Mouse (Mus musculus) hematopoietic stem cell, adult 5-6 weeks (primary cell): ENCODE measurements around the gene Esrp2. TPM values are rescaled to one million over a fixed set of nuclear protein-coding genes. Genes with fewer than 3 reads are reported as not detected.

Source experiments
- ATAC-seq, 2 experiments: fragments of 125-278 bp in 1 of 2; replicated peaks in 1 of 2; 2 replicates each; pipeline ENCODE4 v1.8.0; 2016 to 2017; ENCODE audit warnings: inconsistent platforms in 2 of 2, mild to moderate bottlenecking in 2 of 2, moderate number of reproducible peaks in 2 of 2, low read depth in 1 of 2, moderate TSS enrichment in 1 of 2; ENCODE audit not compliant: low FRiP score in 2 of 2, poor library complexity in 2 of 2, severe bottlenecking in 2 of 2, insufficient read depth in 1 of 2, low TSS enrichment in 1 of 2
- total RNA-seq: library from RNA; stranded (forward); fragments of 172-1452, 232-1000 nt; gene quantifications from 2 replicates; pipeline ENCODE4 v1.2.3, GENCODE M21; 2017

The Esrp2 gene
- total RNA-seq, 1 experiment from 2014 or later, result not detected

- no peak for ATAC-seq
Observed at GRCm38 (mm10) chr8:106150653-106151000, 13.9 kb upstream of the Esrp2 start.

- ATAC-seq, result peak; percentile 93 to 96
Observed at GRCm38 (mm10) chr8:106149801-106150652, 13.3 kb upstream of the Esrp2 start, which contains the start of gene Pla2g15. TSS of gene Pla2g15 (plus strand) at chr8:106150399.

- ATAC-seq, result no peak
Observed at GRCm38 (mm10) chr8:106149025-106149424, 12.3 kb upstream of the Esrp2 start.

GRCm38 (mm10) chr8:106147868-106148565, 11.2 kb upstream of the Esrp2 start:
- no peak for ATAC-seq

- ATAC-seq, result peak in 1 of 2 experiments; percentile 31; a peak in 1 of 4 replicates
Observed at GRCm38 (mm10) chr8:106146014-106146413, 9.2 kb upstream of the Esrp2 start.

GRCm38 (mm10) chr8:106145331-106145730, 8.6 kb upstream of the Esrp2 start:
- no peak for ATAC-seq

- peak; percentile 67 to 81 for ATAC-seq
Observed at GRCm38 (mm10) chr8:106140769-106141168, 4.0 kb upstream of the Esrp2 start.

- ATAC-seq, result no peak
Observed at GRCm38 (mm10) chr8:106140191-106140590, 3.4 kb upstream of the Esrp2 start.

GRCm38 (mm10) chr8:106138616-106139015, 1.8 kb upstream of the Esrp2 start:
- no peak for ATAC-seq

- peak; percentile 14 to 41; a peak in 2 of 4 replicates for ATAC-seq
Observed at GRCm38 (mm10) chr8:106137906-106138477, 1.2 kb upstream of the Esrp2 start.

- no peak for ATAC-seq
Observed at GRCm38 (mm10) chr8:106137218-106137905, 588 bp upstream of the Esrp2 start.

GRCm38 (mm10) chr8:106135672-106136071, 1.1 kb downstream of the Esrp2 start:
- no peak for ATAC-seq

- ATAC-seq, result no peak
Observed at GRCm38 (mm10) chr8:106134751-106135571, 1.8 kb downstream of the Esrp2 start.

GRCm38 (mm10) chr8:106133946-106134345, 2.8 kb downstream of the Esrp2 start:
- no peak for ATAC-seq

- no peak for ATAC-seq
Observed at GRCm38 (mm10) chr8:106133526-106133925, 3.2 kb downstream of the Esrp2 start.

- no peak for ATAC-seq
Observed at GRCm38 (mm10) chr8:106132356-106132755, 4.4 kb downstream of the Esrp2 start.
